Mouse (Mus musculus): Measurements from ENCODE around the gene Saysd1. TPM values are rescaled to one million over a fixed set of nuclear protein-coding genes. Genes with fewer than 3 reads are reported as not detected.
A peak's percentile ranks its signal among the peaks of the same experiment; 100 is the strongest.
"Not testable (repeated sequence)": the region's sequence is repeated elsewhere in the genome, so short reads cannot be mapped to it uniquely, and the experiment has no call there.

The Saysd1 gene
- polyA plus RNA-seq, 1 experiment from 2014 or later, result 3.7 TPM

- Histone ChIP-seq H3K36me3 (no peaks in the 10 kb centered on the region), H3K27me3 (no peaks in the 10 kb centered on the region), H3K4me2 (no peak overlapping the region), H3K27ac (no peak overlapping the region), H3K4me1 (replicated peaks) (no peaks in the 10 kb centered on the region), H3K9me3 (replicated peaks) (no peaks in the 10 kb centered on the region), H3K4me3 (replicated peaks) (no peak overlapping the region), H3K9ac (no peak overlapping the region)
- no peak for ATAC-seq (ENCODE audit: low read depth)
- 71% methylated on average over 2 of the region's 2 CpGs for WGBS (ENCODE audit: insufficient replicate concordance)
- DNase-seq, result no peak
These were observed 98.5 kb downstream of the Saysd1 start for GRCm38 (mm10) chr14:20039795-20040194.

DNA sequence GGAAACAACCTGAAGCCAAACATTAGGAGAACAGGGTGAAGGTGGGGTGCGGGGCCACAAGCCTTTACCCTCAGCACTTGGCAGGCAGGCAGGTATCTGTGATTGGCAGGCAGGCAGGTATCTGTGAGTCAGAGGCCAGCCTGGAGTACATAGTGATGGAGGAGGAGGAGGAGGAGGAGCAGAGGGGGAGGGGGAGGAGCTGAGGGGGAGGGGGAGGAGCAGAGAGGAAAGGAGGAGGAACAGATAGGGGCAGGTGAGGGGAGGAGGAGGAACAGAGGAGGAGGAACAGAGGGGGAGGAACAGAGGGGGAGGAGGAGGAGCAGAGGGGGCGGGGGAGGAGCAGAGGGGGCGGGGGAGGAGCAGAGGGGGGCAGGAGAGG is 105.6 kb downstream of the Saysd1 start:
- no peak overlapping the region for H3K4me3 ChIP-seq (replicated peaks)
- no peaks in the 10 kb centered on the region for H3K4me1 ChIP-seq (replicated peaks)
- H3K4me2 ChIP-seq, result no peak overlapping the region
- no peaks in the 10 kb centered on the region for H3K27me3 ChIP-seq
- no peak overlapping the region for H3K27ac ChIP-seq
- DNase-seq (no peak), ATAC-seq (ENCODE audit: low read depth) (peak; percentile 34; the same call in 1 of the 2 replicates)
- H3K9me3 ChIP-seq (replicated peaks), result no peaks in the 10 kb centered on the region
- 46% methylated on average over 1 of the region's 3 CpGs for WGBS (ENCODE audit: insufficient replicate concordance)
- H3K36me3 ChIP-seq, result no peaks in the 10 kb centered on the region
- no peak overlapping the region for H3K9ac ChIP-seq

- ATAC-seq (ENCODE audit: low read depth) (no peak), DNase-seq (no peak)
- no peaks in the 10 kb centered on the region for H3K9me3 ChIP-seq (replicated peaks)
- H3K36me3 ChIP-seq, result no peaks in the 10 kb centered on the region
- 70% methylated on average over 19 of the region's 19 CpGs for WGBS (ENCODE audit: insufficient replicate concordance)
- no peak overlapping the region for H3K9ac ChIP-seq
- no peak overlapping the region for H3K4me2 ChIP-seq
- H3K4me3 ChIP-seq (replicated peaks), result no peak overlapping the region
- H3K27me3 ChIP-seq, result no peaks in the 10 kb centered on the region
- no peaks in the 10 kb centered on the region for H3K4me1 ChIP-seq (replicated peaks)
- no peak overlapping the region for H3K27ac ChIP-seq
These were observed 106.2 kb downstream of the Saysd1 start for GRCm38 (mm10) chr14:20032016-20032737.

GRCm38 (mm10) chr14:20029606-20030005 is 108.7 kb downstream of the Saysd1 start:
- Histone ChIP-seq H3K9me3 (replicated peaks) (no peaks in the 10 kb centered on the region), H3K4me2 (no peak overlapping the region), H3K4me1 (replicated peaks) (peaks cover 8% of the 10 kb centered on the region), H3K9ac (no peak overlapping the region), H3K27ac (no peak overlapping the region), H3K36me3 (no peaks in the 10 kb centered on the region), H3K27me3 (no peaks in the 10 kb centered on the region), H3K4me3 (replicated peaks) (no peak overlapping the region)
- no peak for DNase-seq
- 34% methylated on average over 3 of the region's 3 CpGs for WGBS (ENCODE audit: insufficient replicate concordance)
- ATAC-seq (ENCODE audit: low read depth), result no peak

GRCm38 (mm10) chr14:20027475-20027874 is 110.9 kb downstream of the Saysd1 start:
- H3K9ac ChIP-seq; H3K4me3 ChIP-seq (replicated peaks); H3K27ac ChIP-seq; H3K9me3 ChIP-seq (replicated peaks); DNase-seq; H3K27me3 ChIP-seq; H3K4me2 ChIP-seq; ATAC-seq (ENCODE audit: low read depth); H3K36me3 ChIP-seq: not testable (repeated sequence)
- WGBS (ENCODE audit: insufficient replicate concordance), result 76% methylated on average over 7 of the region's 7 CpGs
- H3K4me1 ChIP-seq (replicated peaks), result peaks cover 13% of the 10 kb centered on the region

Other genes with a start within 250 kb of the Saysd1 start
- 8.8 and 9.5 TPM in 2 replicates for gene Gng2, start 160.9 kb downstream of the Saysd1 start, polyA plus RNA-seq (2015; fragmentation: Nextera tagmentation; extraction: Ambion mirVana)
- 6.2 and 6.7 TPM in 2 replicates for gene Kcnk5, start 43.3 kb upstream of the Saysd1 start, polyA plus RNA-seq (2015; fragmentation: Nextera tagmentation; extraction: Ambion mirVana)
- 4.3 and 4.6 TPM in 2 replicates for gene Kcnk16, start 130.7 kb upstream of the Saysd1 start, polyA plus RNA-seq (2015; fragmentation: Nextera tagmentation; extraction: Ambion mirVana)
- gene Nudt13, start 156.2 kb upstream of the Saysd1 start, polyA plus RNA-seq (2015; fragmentation: Nextera tagmentation; extraction: Ambion mirVana), result 6.3 and 7.4 TPM in 2 replicates
- gene Ecd, start 209.6 kb upstream of the Saysd1 start, polyA plus RNA-seq (2015; fragmentation: Nextera tagmentation; extraction: Ambion mirVana), result 35.6 and 39.2 TPM in 2 replicates
- 8.2 and 8.4 TPM in 2 replicates for gene Fam149b, start 209.6 kb upstream of the Saysd1 start, polyA plus RNA-seq (2015; fragmentation: Nextera tagmentation; extraction: Ambion mirVana)